Mouse (Mus musculus): ENCODE data around the gene Efemp2.

Efemp2 gene

GRCm38 (mm10) chr19:5510031-5511026 lies 36.6 kb downstream of the Efemp2 start, which contains the start of gene Snx32:
Gene Snx32, minus strand, starts transcription at chr19:5510538.
- DNase-seq = peak; percentile 98

DNA sequence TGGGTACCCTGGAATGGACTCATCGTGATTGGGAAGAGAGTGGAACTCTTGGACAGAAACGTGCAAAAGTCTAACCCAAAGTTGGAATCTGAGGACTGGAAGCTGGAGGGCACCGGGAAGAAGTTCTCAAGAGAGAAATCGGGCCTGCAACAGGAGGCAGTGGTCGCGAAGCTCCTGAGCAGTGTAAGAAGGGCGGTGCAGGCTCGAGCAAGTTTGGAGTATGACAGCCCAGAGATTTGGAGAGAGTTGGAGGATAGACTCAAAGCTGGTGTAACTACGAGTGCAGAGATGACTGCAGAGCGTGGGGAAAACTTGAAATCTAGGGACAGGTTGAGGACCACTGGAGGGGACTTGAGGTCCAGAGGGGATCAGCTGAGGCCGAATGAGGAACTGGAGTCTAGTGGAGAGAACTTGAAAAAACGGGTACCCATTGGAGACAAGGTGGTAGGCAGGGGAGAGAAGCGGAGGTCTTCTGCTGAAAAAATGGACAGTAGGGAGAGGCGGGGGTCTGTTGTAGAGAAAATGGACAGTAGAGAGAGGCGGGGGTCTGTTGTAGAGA lies 37.4 kb downstream of the Efemp2 start:
- DNase-seq = peak; percentile 32

DNA sequence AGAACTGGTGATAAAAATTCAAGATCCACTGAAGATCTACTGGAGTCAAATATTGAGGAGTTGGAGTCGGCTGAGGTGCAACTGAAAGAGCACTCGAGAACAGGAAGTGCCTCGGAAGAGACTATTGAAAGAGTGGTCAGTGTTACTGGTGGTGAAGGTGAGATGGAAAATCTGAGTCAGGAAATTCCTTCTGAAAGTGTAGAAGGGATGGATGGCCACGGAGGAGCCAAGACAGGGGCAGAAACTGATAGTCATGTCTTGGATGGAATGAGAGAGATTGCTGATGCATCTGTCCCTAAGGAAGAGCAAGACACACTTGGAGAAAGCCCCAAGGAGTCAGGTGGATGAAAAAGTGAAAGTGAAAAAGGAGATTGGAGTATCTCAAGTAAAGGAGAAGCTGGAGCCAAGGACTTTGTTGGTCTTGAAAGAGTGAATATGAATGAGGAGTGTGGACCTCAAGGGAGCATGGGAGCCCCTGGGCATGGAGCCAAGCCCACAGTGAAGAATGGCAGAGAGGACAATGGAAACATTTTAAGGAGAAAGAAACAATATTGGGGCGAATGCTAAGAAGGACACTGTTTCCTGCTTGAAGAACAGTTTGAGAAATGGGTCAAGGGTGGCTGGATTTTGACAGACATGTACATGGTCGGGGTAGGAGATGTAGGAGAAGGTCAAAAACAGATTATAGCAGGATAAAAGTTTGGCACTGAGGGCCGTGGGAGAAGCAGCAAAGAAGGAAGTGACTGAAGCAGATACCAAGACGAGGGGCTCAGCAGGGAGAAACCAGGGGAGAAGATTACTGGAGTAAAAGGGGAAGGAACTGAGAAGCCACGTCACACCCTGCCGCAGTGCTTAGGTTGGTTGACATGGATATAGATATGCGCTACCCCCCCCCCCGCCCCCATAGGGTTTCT lies 38.6 kb downstream of the Efemp2 start:
- peak; percentile 44 for DNase-seq

DNA sequence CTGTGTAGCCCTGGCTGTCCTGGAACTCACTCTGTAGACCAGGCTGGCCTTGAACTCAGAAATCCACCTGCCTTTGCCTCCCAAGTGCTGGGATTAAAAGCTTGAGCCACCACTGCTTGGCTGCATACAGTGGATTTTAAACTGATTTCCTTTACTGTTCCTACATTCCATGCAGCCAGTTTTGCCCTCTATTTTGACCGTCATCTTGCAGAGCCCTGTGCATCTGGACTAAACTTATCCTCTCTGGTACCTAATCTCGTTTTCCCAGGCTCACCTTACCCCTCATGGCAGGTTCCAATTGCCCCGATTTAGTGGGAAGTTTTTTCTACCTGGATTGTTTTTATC lies 39.2 kb downstream of the Efemp2 start:
- DNase-seq = no peak

- DNase-seq = no peak
These were observed 42.4 kb downstream of the Efemp2 start for GRCm38 (mm10) chr19:5515840-5516777.

DNA sequence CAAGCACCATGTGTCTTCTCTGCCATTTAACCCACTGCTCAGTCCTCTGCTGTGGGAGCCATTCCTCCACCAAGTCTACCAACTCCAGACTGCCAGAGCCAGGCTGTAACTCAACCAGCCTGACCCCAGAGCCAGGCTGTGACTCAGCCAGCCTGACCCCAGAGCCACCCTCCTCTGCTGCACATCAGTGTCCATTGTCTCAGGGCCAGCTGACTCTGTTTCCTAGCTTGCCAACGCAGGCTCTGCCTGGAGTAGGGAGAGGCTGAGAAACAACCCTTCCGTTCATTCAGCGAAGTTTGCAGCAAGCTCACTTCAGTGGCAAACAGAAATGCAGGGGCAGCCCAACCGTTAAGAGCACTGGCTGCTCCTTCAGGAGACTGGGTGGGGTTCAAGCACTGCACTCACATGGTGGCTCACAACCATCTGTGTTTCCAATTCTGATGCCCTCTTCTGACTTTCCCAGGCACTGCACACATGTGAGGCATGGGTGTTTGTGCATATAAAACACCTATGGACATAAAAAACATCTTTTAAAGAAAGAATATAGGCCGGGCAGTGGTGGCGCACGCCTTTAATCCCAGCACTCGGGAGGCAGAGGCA lies 43.3 kb downstream of the Efemp2 start:
- DNase-seq = no peak

DNA sequence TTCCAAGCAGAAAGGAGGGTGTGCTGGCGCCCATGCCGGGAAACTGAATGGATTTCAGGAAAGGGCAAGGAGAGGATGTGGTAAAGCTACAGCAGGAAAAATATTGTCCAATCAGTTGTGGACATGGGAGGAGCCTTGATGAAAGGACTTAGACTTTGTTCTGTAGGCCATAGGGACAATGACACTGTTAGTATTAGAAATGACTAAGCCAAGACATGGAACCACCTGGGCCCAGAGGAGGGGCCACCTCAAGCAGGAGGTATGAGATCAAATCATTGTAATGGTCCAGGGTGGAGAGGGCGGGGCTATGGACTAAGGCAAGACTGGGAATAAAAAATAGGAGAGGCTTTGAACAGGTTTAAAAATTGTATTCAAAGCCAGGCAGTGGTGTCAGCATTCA lies 45.0 kb downstream of the Efemp2 start:
- no peak for DNase-seq

DNA sequence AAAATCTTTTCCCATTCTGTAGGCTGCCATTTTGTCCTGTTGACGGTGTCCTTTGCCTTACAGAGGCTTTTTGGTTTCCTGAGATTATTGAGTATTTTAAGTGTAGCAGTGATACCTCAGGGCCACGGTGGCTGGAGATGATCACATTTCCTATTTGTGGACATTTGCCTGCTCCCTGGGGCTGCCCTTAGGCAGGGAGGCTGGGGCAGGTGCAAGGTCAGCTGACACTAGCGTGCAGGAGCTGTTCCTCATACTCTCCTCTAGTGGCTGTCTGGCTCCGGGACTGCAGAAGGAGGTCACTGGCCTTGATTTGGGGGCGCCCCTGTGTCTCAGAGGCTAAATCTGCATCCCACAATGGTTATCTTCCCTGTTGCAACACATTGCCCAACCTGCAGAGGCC lies 51.5 kb downstream of the Efemp2 start:
- no peak for DNase-seq

GRCm38 (mm10) chr19:5529325-5530137 lies 55.8 kb downstream of the Efemp2 start:
- DNase-seq = peak; percentile 95

DNA sequence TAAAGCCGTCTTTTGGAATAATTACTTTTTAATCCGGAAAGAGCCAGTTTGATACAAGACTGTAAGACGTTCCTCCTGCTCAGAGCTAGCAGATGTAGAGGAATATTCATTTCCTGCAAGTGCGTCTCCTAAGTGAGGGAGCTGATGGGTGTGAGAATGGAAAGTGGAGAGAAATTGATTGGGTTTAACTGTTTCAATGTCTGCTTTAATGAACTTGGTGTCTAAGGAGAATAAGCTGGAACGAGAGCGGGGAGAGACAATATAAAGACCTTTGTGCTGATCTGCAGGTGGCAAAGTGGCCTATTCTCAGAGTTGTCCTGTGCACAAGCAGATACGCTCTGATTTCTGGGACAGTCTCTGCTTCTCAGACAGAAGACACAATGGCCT lies 56.4 kb downstream of the Efemp2 start:
- DNase-seq = no peak

Data from liver (tissue).